Mouse (Mus musculus): ENCODE results near the gene Il18bp.

The Il18bp gene

GRCm38 (mm10) chr7:102000921-102001630 is 17.4 kb downstream of the Il18bp start:
- no peak for DNase-seq

DNA sequence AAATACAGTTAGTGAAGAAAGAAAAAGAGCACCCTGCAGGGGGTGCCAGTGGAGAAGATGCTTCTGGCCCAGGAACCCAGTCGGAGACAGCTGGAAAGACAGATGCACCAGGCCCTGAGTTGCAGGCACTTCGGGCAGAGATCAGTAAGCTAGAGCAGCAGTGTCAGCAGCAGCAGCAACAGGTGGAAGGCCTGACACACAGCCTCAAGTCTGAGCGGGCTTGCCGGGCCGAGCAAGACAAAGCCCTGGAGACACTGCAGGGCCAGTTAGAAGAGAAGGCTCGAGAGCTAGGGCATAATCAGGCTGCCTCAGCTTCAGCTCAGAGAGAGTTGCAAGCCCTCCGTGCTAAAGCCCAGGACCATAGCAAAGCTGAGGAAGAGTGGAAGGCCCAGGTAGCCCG is 18.2 kb downstream of the Il18bp start:
- DNase-seq: no peak

- no peak for DNase-seq
Observed at GRCm38 (mm10) chr7:101999461-102000151, 18.9 kb downstream of the Il18bp start.

GRCm38 (mm10) chr7:101998194-101998927 is 20.1 kb downstream of the Il18bp start:
- DNase-seq: peak; percentile 72

- DNase-seq: no peak
Observed at GRCm38 (mm10) chr7:101994241-101994640, 24.2 kb downstream of the Il18bp start.

- DNase-seq: no peak
Observed at GRCm38 (mm10) chr7:101985081-101985480, 33.4 kb downstream of the Il18bp start.

- DNase-seq: no peak
Observed at GRCm38 (mm10) chr7:101982735-101983134, 35.8 kb downstream of the Il18bp start.

DNA sequence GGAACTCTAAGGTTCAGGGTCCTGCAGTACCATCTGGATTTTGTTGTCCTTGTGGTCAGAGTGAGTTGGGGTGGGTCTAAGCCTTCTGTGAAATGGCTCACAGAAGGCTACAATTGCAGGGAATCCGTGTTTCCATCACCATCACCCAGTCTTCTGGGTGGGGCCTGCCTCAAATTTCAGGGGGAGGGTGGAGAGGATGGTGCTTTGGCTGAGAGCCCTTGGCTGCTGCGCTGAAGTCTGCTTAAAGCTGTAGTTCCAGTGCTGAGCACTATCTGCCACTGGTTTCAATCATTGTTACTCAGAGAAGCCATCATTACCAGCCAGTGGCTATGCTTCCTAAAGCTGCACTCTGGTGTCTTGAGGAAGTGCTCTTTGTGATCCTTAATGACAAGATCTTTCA is 44.0 kb downstream of the Il18bp start:
- DNase-seq: no peak

GRCm38 (mm10) chr7:101973730-101974129 is 44.8 kb downstream of the Il18bp start:
- no peak for DNase-seq

- DNase-seq: no peak
Observed at GRCm38 (mm10) chr7:101971721-101972120, 46.8 kb downstream of the Il18bp start.

DNA sequence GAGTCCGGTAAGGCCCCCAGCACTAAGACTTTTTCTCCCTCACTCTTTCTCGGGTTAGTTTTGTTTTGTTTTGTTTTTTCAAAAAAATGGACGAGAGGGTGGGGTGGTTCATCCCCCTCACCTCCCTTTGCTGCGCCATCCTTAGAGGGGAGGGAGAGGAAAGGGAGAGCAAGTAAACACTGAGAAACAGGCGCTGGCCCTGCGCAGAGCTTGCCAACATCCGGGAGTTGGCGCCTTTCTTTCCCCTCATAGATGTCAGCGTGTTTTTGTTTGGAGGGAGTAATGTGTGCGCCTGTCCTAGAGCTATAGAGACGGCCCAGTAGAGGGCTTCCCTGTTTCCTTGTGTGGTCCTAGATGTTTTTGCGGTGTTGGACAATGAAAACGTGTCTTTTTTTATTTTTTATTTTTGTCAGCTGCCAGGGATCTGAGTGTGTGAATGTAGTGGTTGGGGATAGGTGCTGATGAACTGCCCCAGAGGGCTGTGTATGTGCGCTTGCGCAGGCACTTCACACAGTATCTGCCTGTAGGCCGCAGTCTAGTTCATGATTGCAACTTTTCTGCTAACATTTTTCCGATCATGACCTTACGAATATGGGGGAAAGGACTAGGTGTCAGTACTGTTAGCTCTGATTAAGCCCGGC is 47.5 kb downstream of the Il18bp start:
- DNase-seq: peak; percentile 93

- DNase-seq: peak; percentile 97
Observed at GRCm38 (mm10) chr7:101970429-101970775, 48.1 kb downstream of the Il18bp start.

DNA sequence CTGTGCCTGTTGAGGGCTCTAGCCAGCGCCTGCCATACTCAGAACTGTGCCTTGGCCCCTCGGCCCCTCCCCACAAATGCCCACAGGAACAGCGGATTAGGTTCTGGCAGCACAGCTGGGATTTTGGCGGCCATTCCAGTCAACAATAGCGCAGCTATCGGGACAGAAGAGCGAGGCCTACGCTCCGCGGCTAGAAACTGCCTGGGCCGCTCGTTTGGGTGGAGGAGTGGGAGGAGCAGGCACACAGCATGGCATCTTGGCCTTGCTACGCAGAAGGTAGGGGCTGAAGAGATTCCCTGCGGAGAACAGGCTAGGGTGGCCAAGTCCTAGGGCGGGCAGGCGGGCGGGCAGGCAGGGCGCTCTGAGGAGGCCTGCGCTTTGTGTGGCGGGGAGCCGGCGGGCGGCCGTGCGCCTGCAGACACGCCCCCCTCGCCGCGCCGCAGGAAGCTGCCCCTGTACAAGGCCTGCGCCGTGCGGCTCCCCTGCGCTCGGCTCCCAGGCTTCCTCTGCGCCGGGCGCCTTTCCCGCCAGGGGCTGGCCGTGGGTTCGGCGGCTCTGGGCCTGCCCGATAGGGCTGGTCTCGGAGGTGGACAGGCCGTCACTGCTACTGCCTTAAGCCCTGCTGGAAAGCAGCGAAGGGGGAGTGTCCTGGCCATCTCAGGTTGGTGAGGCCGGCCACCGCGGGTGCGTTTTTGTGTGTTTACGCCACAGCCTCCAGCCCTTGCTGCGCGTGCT is 48.6 kb downstream of the Il18bp start:
- DNase-seq: peak; percentile 91

GRCm38 (mm10) chr7:101968751-101969150 is 49.7 kb downstream of the Il18bp start:
- DNase-seq: no peak

DNA sequence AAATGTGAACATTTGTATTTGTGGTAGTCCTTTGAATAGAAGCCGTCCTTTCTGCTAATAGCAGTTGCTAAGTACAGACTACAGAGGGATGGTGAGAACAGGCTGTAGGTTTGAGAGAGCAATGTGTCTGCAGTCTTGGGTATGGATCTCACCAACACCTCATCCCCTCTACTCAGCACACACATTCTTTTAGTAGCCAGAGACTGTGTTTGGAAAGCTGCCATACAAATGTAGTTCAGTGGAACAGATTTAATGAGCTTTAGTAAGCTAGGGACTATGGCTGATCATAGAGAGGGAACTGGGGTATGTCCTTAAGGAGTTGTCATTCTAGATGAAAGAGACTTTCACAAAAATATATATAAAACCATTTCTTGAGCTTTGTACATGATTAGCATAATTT is 51.2 kb downstream of the Il18bp start:
- DNase-seq: peak; percentile 55

DNA sequence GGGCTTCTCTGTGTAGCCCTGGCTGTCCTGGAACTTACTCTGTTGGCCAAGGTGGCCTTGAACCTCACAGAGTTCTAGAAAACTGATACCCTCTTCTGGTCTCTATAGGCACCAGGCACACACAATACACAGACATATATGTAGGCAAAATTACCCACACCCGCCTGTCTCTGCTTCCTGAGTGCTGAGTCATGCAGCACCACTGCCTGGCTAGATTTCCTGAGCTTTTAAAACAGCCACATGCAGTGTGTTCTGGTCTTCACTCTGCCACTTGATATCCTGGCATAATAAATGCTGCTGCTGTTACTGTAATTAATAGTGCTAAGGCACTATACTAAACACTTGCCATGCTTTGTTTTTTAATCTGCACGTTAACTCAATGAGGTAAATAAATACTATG is 52.9 kb downstream of the Il18bp start:
- no peak for DNase-seq

All from retina, postnatal 1 day (tissue).